Mouse (Mus musculus): ENCODE results near the gene Arhgap22. TPM values are rescaled to one million over a fixed set of nuclear protein-coding genes. Genes with fewer than 3 reads are reported as not detected.
A peak's percentile ranks its signal among the peaks of the same experiment; 100 is the strongest.

Gene Arhgap22
- polyA plus RNA-seq, 1 experiment, result 230 TPM

DNA sequence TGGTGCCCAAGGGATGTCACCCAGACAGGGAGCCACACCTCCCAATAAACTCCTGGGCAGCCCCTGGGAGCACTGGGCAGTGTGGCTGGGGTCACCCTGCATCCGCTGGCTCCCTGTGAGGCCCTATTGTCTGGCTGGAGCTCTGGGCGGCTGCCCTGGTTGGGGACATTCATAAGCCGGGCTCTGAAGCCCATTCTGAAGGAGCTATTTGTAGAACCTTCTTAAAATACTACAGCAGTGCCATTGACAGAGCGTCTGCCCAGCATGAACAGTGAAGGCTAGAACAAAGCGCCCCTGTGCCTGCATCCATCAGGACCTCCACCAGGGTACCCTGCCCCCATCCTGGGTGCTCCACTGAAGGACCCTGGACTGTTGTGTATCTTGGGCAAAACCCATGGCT, 114.5 kb downstream of the Arhgap22 start:
- Histone ChIP-seq H3ac (ENCODE audit: control insufficient read depth, insufficient read length, low read depth) (no peak overlapping the region), H3K4me3 (ENCODE audit: insufficient read depth, poor library complexity, severe bottlenecking) (no peak overlapping the region), H3K27me3 (ENCODE audit: control insufficient read depth, insufficient read depth, insufficient read length) (no peaks in the 10 kb centered on the region), H3K36me3 (ENCODE audit: control insufficient read depth, insufficient read depth) (peaks cover 53% of the 10 kb centered on the region), H3K79me2 (ENCODE audit: control insufficient read depth, insufficient read depth) (peaks cover 100% of the 10 kb centered on the region), H3K79me3 (ENCODE audit: low read depth) (peaks cover 98% of the 10 kb centered on the region)
- no peak for TF ChIP-seq MYOD1 (IDR thresholded peaks at IDR 0.05; ENCODE audit: control insufficient read depth, insufficient read length, low read depth)
- TF ChIP-seq CTCF (IDR thresholded peaks at IDR 0.05; ENCODE audit: control insufficient read depth, insufficient read depth, insufficient read length), result no peak
- TF ChIP-seq MYOG (IDR thresholded peaks at IDR 0.05; ENCODE audit: control insufficient read depth, extremely low read depth, insufficient read length), result no peak
- TF ChIP-seq CEBPB (IDR thresholded peaks at IDR 0.05; ENCODE audit: low read depth), result no peak
- TF ChIP-seq FOSL1 (IDR thresholded peaks at IDR 0.05; ENCODE audit: insufficient read depth, low read length, poor library complexity, severe bottlenecking), result no peak
- no peak for TF ChIP-seq MAX (IDR thresholded peaks at IDR 0.05)
- TF ChIP-seq USF1 (IDR thresholded peaks at IDR 0.05; ENCODE audit: low read depth), result no peak

DNA sequence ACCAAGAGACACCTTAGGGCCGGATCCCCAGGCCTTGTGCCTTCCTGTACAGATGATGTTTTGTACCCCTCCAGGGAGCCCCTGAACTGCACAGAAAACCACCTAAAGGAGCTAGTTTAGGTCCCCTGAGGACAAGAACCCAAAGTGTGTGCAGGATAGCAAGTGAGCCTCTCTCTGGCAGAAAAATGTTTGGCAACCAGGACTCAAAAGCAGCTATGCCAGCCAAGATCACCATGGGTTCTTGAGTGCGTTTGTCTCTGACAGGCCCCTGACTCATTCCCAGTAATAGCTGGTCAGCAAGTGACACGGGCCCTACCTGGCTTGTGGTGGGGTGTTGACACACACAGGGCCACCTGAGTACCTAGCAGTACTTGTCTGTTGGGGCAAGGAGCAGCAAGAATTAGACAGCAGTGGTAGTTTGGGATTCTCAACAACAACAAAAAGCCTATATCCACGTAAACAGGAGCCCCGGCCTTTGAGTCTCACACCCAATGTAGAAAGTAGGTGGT, 115.5 kb downstream of the Arhgap22 start:
- peaks cover 98% of the 10 kb centered on the region for H3K79me3 ChIP-seq (ENCODE audit: low read depth)

DNA sequence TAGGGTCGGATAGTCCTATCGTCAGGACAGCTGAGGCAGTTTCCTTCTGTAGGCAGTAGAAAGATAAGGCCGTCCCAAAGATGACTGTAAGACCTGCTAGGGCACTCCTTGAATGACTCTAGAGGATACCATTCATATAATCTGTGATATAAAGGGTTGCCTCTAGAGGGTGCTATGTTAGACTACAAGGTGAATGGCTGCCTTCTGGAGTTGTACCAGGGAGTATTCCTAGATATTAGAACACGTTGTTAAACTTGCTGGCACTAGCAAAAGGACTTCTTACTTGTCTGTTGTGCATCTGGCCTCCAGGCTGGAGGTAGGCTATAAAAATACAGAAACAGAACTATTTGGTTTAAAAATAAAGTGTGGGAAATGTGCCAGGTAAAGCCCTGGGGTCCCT, 117.2 kb downstream of the Arhgap22 start:
- Histone ChIP-seq H3K79me2 (ENCODE audit: control insufficient read depth, insufficient read depth) (peaks cover 100% of the 10 kb centered on the region), H3ac (ENCODE audit: control insufficient read depth, insufficient read length, low read depth) (no peak overlapping the region), H3K79me3 (ENCODE audit: low read depth) (peaks cover 97% of the 10 kb centered on the region), H3K27me3 (ENCODE audit: control insufficient read depth, insufficient read depth, insufficient read length) (no peaks in the 10 kb centered on the region), H3K4me3 (ENCODE audit: insufficient read depth, poor library complexity, severe bottlenecking) (no peak overlapping the region), H3K36me3 (ENCODE audit: control insufficient read depth, insufficient read depth) (peaks cover 53% of the 10 kb centered on the region)
- no peak for TF ChIP-seq MYOG (IDR thresholded peaks at IDR 0.05; ENCODE audit: control insufficient read depth, extremely low read depth, insufficient read length)
- no peak for TF ChIP-seq USF1 (IDR thresholded peaks at IDR 0.05; ENCODE audit: low read depth)
- TF ChIP-seq MYOD1 (IDR thresholded peaks at IDR 0.05; ENCODE audit: control insufficient read depth, insufficient read length, low read depth), result no peak
- TF ChIP-seq FOSL1 (IDR thresholded peaks at IDR 0.05; ENCODE audit: insufficient read depth, low read length, poor library complexity, severe bottlenecking), result no peak
- TF ChIP-seq CTCF (IDR thresholded peaks at IDR 0.05; ENCODE audit: control insufficient read depth, insufficient read depth, insufficient read length), result no peak
- no peak for TF ChIP-seq MAX (IDR thresholded peaks at IDR 0.05)
- TF ChIP-seq CEBPB (IDR thresholded peaks at IDR 0.05; ENCODE audit: low read depth), result no peak

More for the DNA sequence above, 115.5 kb downstream of the Arhgap22 start:
- TF ChIP-seq MYOG (IDR thresholded peaks at IDR 0.05; ENCODE audit: control insufficient read depth, extremely low read depth, insufficient read length) (no peak), USF1 (IDR thresholded peaks at IDR 0.05; ENCODE audit: low read depth) (no peak), MAX (IDR thresholded peaks at IDR 0.05) (no peak), CTCF (IDR thresholded peaks at IDR 0.05; ENCODE audit: control insufficient read depth, insufficient read depth, insufficient read length) (no peak), CEBPB (IDR thresholded peaks at IDR 0.05; ENCODE audit: low read depth) (no peak), FOSL1 (IDR thresholded peaks at IDR 0.05; ENCODE audit: insufficient read depth, low read length, poor library complexity, severe bottlenecking) (no peak), MYOD1 (IDR thresholded peaks at IDR 0.05; ENCODE audit: control insufficient read depth, insufficient read length, low read depth) (no peak)
- Histone ChIP-seq H3K27me3 (ENCODE audit: control insufficient read depth, insufficient read depth, insufficient read length) (no peaks in the 10 kb centered on the region), H3K4me3 (ENCODE audit: insufficient read depth, poor library complexity, severe bottlenecking) (no peak overlapping the region), H3ac (ENCODE audit: control insufficient read depth, insufficient read length, low read depth) (no peak overlapping the region), H3K36me3 (ENCODE audit: control insufficient read depth, insufficient read depth) (peaks cover 51% of the 10 kb centered on the region), H3K79me2 (ENCODE audit: control insufficient read depth, insufficient read depth) (peaks cover 100% of the 10 kb centered on the region)

DNA sequence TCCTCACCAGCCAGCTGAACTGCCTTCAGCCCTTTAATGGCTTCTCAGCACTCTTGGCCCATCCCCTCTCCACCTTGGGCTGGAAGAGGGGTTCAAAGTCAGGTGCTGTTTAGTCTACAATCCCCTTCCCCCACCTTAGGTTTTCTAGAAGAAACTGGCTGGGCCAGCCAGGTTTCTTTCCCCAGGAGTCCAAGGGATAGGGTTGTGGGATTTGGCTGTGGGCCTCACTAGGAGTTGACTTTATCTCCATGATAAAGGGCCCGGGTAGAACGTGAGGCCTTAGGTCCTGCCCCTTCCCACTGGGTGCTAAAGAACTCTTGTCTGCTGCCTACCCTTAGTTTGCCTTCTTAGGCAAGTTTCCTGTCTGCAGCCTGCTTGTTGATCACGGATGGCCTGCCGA, 117.8 kb downstream of the Arhgap22 start:
- Histone ChIP-seq H3K4me3 (ENCODE audit: insufficient read depth, poor library complexity, severe bottlenecking) (no peak overlapping the region), H3K36me3 (ENCODE audit: control insufficient read depth, insufficient read depth) (peaks cover 53% of the 10 kb centered on the region), H3ac (ENCODE audit: control insufficient read depth, insufficient read length, low read depth) (no peak overlapping the region), H3K27me3 (ENCODE audit: control insufficient read depth, insufficient read depth, insufficient read length) (no peaks in the 10 kb centered on the region), H3K79me3 (ENCODE audit: low read depth) (peaks cover 97% of the 10 kb centered on the region), H3K79me2 (ENCODE audit: control insufficient read depth, insufficient read depth) (peaks cover 100% of the 10 kb centered on the region)
- TF ChIP-seq MAX (IDR thresholded peaks at IDR 0.05), result no peak
- no peak for TF ChIP-seq USF1 (IDR thresholded peaks at IDR 0.05; ENCODE audit: low read depth)
- no peak for TF ChIP-seq FOSL1 (IDR thresholded peaks at IDR 0.05; ENCODE audit: insufficient read depth, low read length, poor library complexity, severe bottlenecking)
- no peak for TF ChIP-seq MYOG (IDR thresholded peaks at IDR 0.05; ENCODE audit: control insufficient read depth, extremely low read depth, insufficient read length)
- TF ChIP-seq CEBPB (IDR thresholded peaks at IDR 0.05; ENCODE audit: low read depth), result no peak
- TF ChIP-seq CTCF (IDR thresholded peaks at IDR 0.05; ENCODE audit: control insufficient read depth, insufficient read depth, insufficient read length), result no peak
- no peak for TF ChIP-seq MYOD1 (IDR thresholded peaks at IDR 0.05; ENCODE audit: control insufficient read depth, insufficient read length, low read depth)

DNA sequence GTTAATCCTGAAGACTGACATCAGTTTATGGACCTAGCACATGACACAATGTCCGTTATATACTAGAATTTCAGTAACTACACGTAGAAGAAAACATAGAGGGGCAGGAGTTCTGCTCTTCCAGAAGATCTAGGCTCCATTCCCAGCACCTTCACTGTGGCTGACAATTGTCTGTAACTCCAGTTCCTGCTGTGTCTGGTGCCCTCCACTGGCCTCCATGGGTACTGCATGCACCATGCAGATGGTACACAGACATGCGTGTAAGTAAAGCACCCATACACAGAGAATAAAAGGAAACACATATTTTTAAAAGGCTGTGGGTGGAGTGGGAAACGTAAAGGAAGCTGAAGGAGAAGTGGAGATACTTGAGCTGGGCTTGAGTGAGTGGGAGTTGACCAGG, 120.0 kb downstream of the Arhgap22 start:
- Histone ChIP-seq H3ac (ENCODE audit: control insufficient read depth, insufficient read length, low read depth) (no peak overlapping the region), H3K4me3 (ENCODE audit: insufficient read depth, poor library complexity, severe bottlenecking) (no peak overlapping the region), H3K36me3 (ENCODE audit: control insufficient read depth, insufficient read depth) (peaks cover 71% of the 10 kb centered on the region), H3K27me3 (ENCODE audit: control insufficient read depth, insufficient read depth, insufficient read length) (no peaks in the 10 kb centered on the region), H3K79me3 (ENCODE audit: low read depth) (peaks cover 98% of the 10 kb centered on the region), H3K79me2 (ENCODE audit: control insufficient read depth, insufficient read depth) (peaks cover 100% of the 10 kb centered on the region)
- TF ChIP-seq CTCF (IDR thresholded peaks at IDR 0.05; ENCODE audit: control insufficient read depth, insufficient read depth, insufficient read length), result peak; percentile 47
- no peak for TF ChIP-seq USF1 (IDR thresholded peaks at IDR 0.05; ENCODE audit: low read depth)

DNA sequence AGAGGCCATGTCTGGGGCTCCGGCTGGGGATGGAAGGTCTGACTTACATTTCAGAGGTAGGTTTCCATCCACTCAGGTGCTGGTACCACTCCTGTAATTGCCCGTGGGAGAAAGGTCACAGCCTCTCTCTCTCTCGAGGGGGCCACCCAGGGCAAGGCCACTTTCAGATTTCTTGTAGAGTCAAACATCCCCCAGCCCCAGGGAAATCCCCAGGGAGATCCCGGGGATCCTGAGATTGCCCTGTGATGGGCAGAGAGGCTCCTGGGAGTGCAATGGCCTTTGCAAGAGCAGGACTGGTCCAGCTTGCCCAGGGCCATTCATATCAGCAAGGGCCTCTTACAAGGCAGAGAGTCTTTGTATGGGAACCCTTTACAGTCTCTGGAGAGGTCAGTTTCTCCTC, 120.6 kb downstream of the Arhgap22 start:
- Histone ChIP-seq H3K36me3 (ENCODE audit: control insufficient read depth, insufficient read depth) (peaks cover 69% of the 10 kb centered on the region), H3K79me3 (ENCODE audit: low read depth) (peaks cover 98% of the 10 kb centered on the region), H3K27me3 (ENCODE audit: control insufficient read depth, insufficient read depth, insufficient read length) (no peaks in the 10 kb centered on the region), H3K79me2 (ENCODE audit: control insufficient read depth, insufficient read depth) (peaks cover 100% of the 10 kb centered on the region), H3K4me3 (ENCODE audit: insufficient read depth, poor library complexity, severe bottlenecking) (no peak overlapping the region), H3ac (ENCODE audit: control insufficient read depth, insufficient read length, low read depth) (no peak overlapping the region)
- TF ChIP-seq FOSL1 (IDR thresholded peaks at IDR 0.05; ENCODE audit: insufficient read depth, low read length, poor library complexity, severe bottlenecking) (no peak), USF1 (IDR thresholded peaks at IDR 0.05; ENCODE audit: low read depth) (no peak), CEBPB (IDR thresholded peaks at IDR 0.05; ENCODE audit: low read depth) (no peak), MYOD1 (IDR thresholded peaks at IDR 0.05; ENCODE audit: control insufficient read depth, insufficient read length, low read depth) (no peak), MAX (IDR thresholded peaks at IDR 0.05) (no peak), CTCF (IDR thresholded peaks at IDR 0.05; ENCODE audit: control insufficient read depth, insufficient read depth, insufficient read length) (no peak), MYOG (IDR thresholded peaks at IDR 0.05; ENCODE audit: control insufficient read depth, extremely low read depth, insufficient read length) (no peak)
